Mouse (Mus musculus) heart, postnatal 36 days (tissue): Measurements from ENCODE around the gene Plekha6. TPM values are rescaled to one million over a fixed set of nuclear protein-coding genes. Genes with fewer than 3 reads are reported as not detected.
A peak's percentile ranks its signal among the peaks of the same experiment; 100 is the strongest.

ENCODE experiments used
- DNase-seq, 2 experiments: peaks; one replicate each; pipeline ENCODE4 v3.0.0; 2021 to 2022
- intact Hi-C: fragments of 180-260 bp; cut with DNase I; formaldehyde crosslinking; loops from one replicate; pipeline ENCODE4 v1.15.1; 2025
- total RNA-seq, 2 experiments: library from RNA; stranded (reverse); gene quantifications; 2 replicates each; pipeline ENCODE4 v1.2.3; 2021

Gene Plekha6
- total RNA-seq, 2 experiments from 2014 or later: 64.2 to 79.7 TPM

GRCm38 (mm10) chr1:133236693-133237440 is 72.9 kb downstream of the Plekha6 start:
- intact Hi-C loops: no loop called here
- peak; percentile 52 to 65 for DNase-seq

GRCm38 (mm10) chr1:133237670-133238069 is 73.7 kb downstream of the Plekha6 start:
- intact Hi-C loops: no loop called here
- peak; percentile 59 to 68 for DNase-seq

GRCm38 (mm10) chr1:133239121-133239812 is 75.3 kb downstream of the Plekha6 start:
- intact Hi-C loops: no loop called here
- peak in 1 of 2 experiments; percentile 33 for DNase-seq

GRCm38 (mm10) chr1:133239813-133240160 is 75.8 kb downstream of the Plekha6 start:
- peak in 1 of 2 experiments; percentile 28 for DNase-seq
- intact Hi-C loops: no loop called here

- DNase-seq: peak; percentile 62 to 70
- intact Hi-C loops: no loop called here
These were observed 76.9 kb downstream of the Plekha6 start for GRCm38 (mm10) chr1:133240881-133241280.

GRCm38 (mm10) chr1:133244668-133245067 is 80.7 kb downstream of the Plekha6 start:
- intact Hi-C loops: no loop called here
- peak in 1 of 2 experiments; percentile 56 for DNase-seq

- DNase-seq: no peak
- intact Hi-C loops: no loop called here
These were observed 81.9 kb downstream of the Plekha6 start for GRCm38 (mm10) chr1:133245690-133246619.

GRCm38 (mm10) chr1:133247189-133247588 is 83.2 kb downstream of the Plekha6 start:
- no peak for DNase-seq
- intact Hi-C loops: no loop called here

- DNase-seq: no peak
- intact Hi-C loops: no loop called here
These were observed 86.8 kb downstream of the Plekha6 start for GRCm38 (mm10) chr1:133250761-133251160.

GRCm38 (mm10) chr1:133251625-133252034 is 87.6 kb downstream of the Plekha6 start:
- intact Hi-C loops: no loop called here
- peak; percentile 41 to 65 for DNase-seq

GRCm38 (mm10) chr1:133252251-133252650 is 88.2 kb downstream of the Plekha6 start:
- peak in 1 of 2 experiments; percentile 46 for DNase-seq
- intact Hi-C loops: no loop called here

GRCm38 (mm10) chr1:133252801-133253531 is 89.0 kb downstream of the Plekha6 start:
- intact Hi-C loops: no loop called here
- DNase-seq: no peak

GRCm38 (mm10) chr1:133253532-133253866 is 89.5 kb downstream of the Plekha6 start:
- intact Hi-C loops: no loop called here
- DNase-seq: no peak

GRCm38 (mm10) chr1:133254226-133254625 is 90.2 kb downstream of the Plekha6 start:
- intact Hi-C loops: no loop called here
- no peak for DNase-seq

- intact Hi-C loops: loop anchor here (5.0 kb wide), 1 partner anchor 47 kb away; no protein-coding TSS in a partner anchor
- no peak for DNase-seq
These were observed 91.1 kb downstream of the Plekha6 start for GRCm38 (mm10) chr1:133254856-133255764.

GRCm38 (mm10) chr1:133255776-133256175 is 91.8 kb downstream of the Plekha6 start:
- DNase-seq: no peak
- intact Hi-C loops: loop anchor here (2.0 to 5.0 kb wide), 2 partner anchors 27 to 47 kb away; no protein-coding TSS in a partner anchor

GRCm38 (mm10) chr1:133256347-133256746 is 92.3 kb downstream of the Plekha6 start:
- intact Hi-C loops: loop anchor here (2.0 to 5.0 kb wide), 2 partner anchors 28 to 46 kb away; no protein-coding TSS in a partner anchor
- DNase-seq: no peak

- no peak for DNase-seq
- intact Hi-C loops: loop anchor here (5.0 kb wide), 1 partner anchor 44 kb away; no protein-coding TSS in a partner anchor
These were observed 94.7 kb downstream of the Plekha6 start for GRCm38 (mm10) chr1:133258694-133259093.

- intact Hi-C loops: no loop called here
- DNase-seq: no peak
These were observed 98.6 kb downstream of the Plekha6 start for GRCm38 (mm10) chr1:133262628-133263027.
